Mouse (Mus musculus): ENCODE data around the gene Calm3.

Gene Calm3

GRCm38 (mm10) chr7:16893612-16894011 lies 30.3 kb downstream of the Calm3 start:
- H3K36me3 ChIP-seq (ENCODE audit: control insufficient read depth, insufficient read depth, low read length, poor library complexity, severe bottlenecking), result no peaks in the 10 kb centered on the region
- H3K27me3 ChIP-seq (ENCODE audit: control insufficient read depth, insufficient read depth, low read length, poor library complexity, severe bottlenecking), result peaks cover 1% of the 10 kb centered on the region; the same call in 1 of the 2 replicates
- DNase-seq (ENCODE audit: low read depth, low spot score), result no peak

- Histone ChIP-seq H3K36me3 (ENCODE audit: control insufficient read depth, insufficient read depth, low read length, poor library complexity, severe bottlenecking) (no peaks in the 10 kb centered on the region), H3K27me3 (ENCODE audit: control insufficient read depth, insufficient read depth, low read length, poor library complexity, severe bottlenecking) (no peaks in the 10 kb centered on the region)
- no peak for DNase-seq (ENCODE audit: low read depth, low spot score)
These were observed 31.6 kb downstream of the Calm3 start for GRCm38 (mm10) chr7:16892352-16892730.

GRCm38 (mm10) chr7:16891641-16892351 lies 32.1 kb downstream of the Calm3 start, which contains the start of gene Gng8:
Gene Gng8, plus strand, starts transcription at chr7:16891786.
- no peaks in the 10 kb centered on the region for H3K36me3 ChIP-seq (ENCODE audit: control insufficient read depth, insufficient read depth, low read length, poor library complexity, severe bottlenecking)
- DNase-seq (ENCODE audit: low read depth, low spot score), result peak; percentile 91

GRCm38 (mm10) chr7:16890944-16891343 lies 33.0 kb downstream of the Calm3 start:
- Histone ChIP-seq H3K36me3 (ENCODE audit: control insufficient read depth, insufficient read depth, low read length, poor library complexity, severe bottlenecking) (no peaks in the 10 kb centered on the region), H3K27me3 (ENCODE audit: control insufficient read depth, insufficient read depth, low read length, poor library complexity, severe bottlenecking) (no peaks in the 10 kb centered on the region)
- DNase-seq (ENCODE audit: low read depth, low spot score), result no peak

More at GRCm38 (mm10) chr7:16891641-16892351, 32.1 kb downstream of the Calm3 start, which contains the start of gene Gng8:
- no peaks in the 10 kb centered on the region for H3K27me3 ChIP-seq (ENCODE audit: control insufficient read depth, insufficient read depth, low read length, poor library complexity, severe bottlenecking)

- no peaks in the 10 kb centered on the region for H3K27me3 ChIP-seq (ENCODE audit: control insufficient read depth, insufficient read depth, low read length, poor library complexity, severe bottlenecking)
- no peak for DNase-seq (ENCODE audit: low read depth, low spot score)
- H3K36me3 ChIP-seq (ENCODE audit: control insufficient read depth, insufficient read depth, low read length, poor library complexity, severe bottlenecking), result no peaks in the 10 kb centered on the region
These were observed 33.4 kb downstream of the Calm3 start for GRCm38 (mm10) chr7:16890536-16890935.

GRCm38 (mm10) chr7:16885905-16886304 lies 38.0 kb downstream of the Calm3 start:
- DNase-seq (ENCODE audit: low read depth, low spot score), result no peak
- Histone ChIP-seq H3K27me3 (ENCODE audit: control insufficient read depth, insufficient read depth, low read length, poor library complexity, severe bottlenecking) (no peaks in the 10 kb centered on the region), H3K36me3 (ENCODE audit: control insufficient read depth, insufficient read depth, low read length, poor library complexity, severe bottlenecking) (no peaks in the 10 kb centered on the region)

GRCm38 (mm10) chr7:16885271-16885776 lies 38.6 kb downstream of the Calm3 start:
- no peaks in the 10 kb centered on the region for H3K36me3 ChIP-seq (ENCODE audit: control insufficient read depth, insufficient read depth, low read length, poor library complexity, severe bottlenecking)
- no peaks in the 10 kb centered on the region for H3K27me3 ChIP-seq (ENCODE audit: control insufficient read depth, insufficient read depth, low read length, poor library complexity, severe bottlenecking)
- DNase-seq (ENCODE audit: low read depth, low spot score), result no peak

- H3K36me3 ChIP-seq (ENCODE audit: control insufficient read depth, insufficient read depth, low read length, poor library complexity, severe bottlenecking), result no peaks in the 10 kb centered on the region
- DNase-seq (ENCODE audit: low read depth, low spot score), result no peak
- H3K27me3 ChIP-seq (ENCODE audit: control insufficient read depth, insufficient read depth, low read length, poor library complexity, severe bottlenecking), result no peaks in the 10 kb centered on the region
These were observed 39.6 kb downstream of the Calm3 start for GRCm38 (mm10) chr7:16884334-16884733.

GRCm38 (mm10) chr7:16883162-16883561 lies 40.8 kb downstream of the Calm3 start:
- DNase-seq (ENCODE audit: low read depth, low spot score), result no peak
- H3K36me3 ChIP-seq (ENCODE audit: control insufficient read depth, insufficient read depth, low read length, poor library complexity, severe bottlenecking), result no peaks in the 10 kb centered on the region
- H3K27me3 ChIP-seq (ENCODE audit: control insufficient read depth, insufficient read depth, low read length, poor library complexity, severe bottlenecking), result no peaks in the 10 kb centered on the region

GRCm38 (mm10) chr7:16880615-16881014 lies 43.3 kb downstream of the Calm3 start:
- H3K27me3 ChIP-seq (ENCODE audit: control insufficient read depth, insufficient read depth, low read length, poor library complexity, severe bottlenecking), result no peaks in the 10 kb centered on the region
- H3K36me3 ChIP-seq (ENCODE audit: control insufficient read depth, insufficient read depth, low read length, poor library complexity, severe bottlenecking), result no peaks in the 10 kb centered on the region
- no peak for DNase-seq (ENCODE audit: low read depth, low spot score)

GRCm38 (mm10) chr7:16879796-16880547 lies 43.9 kb downstream of the Calm3 start:
- Histone ChIP-seq H3K36me3 (ENCODE audit: control insufficient read depth, insufficient read depth, low read length, poor library complexity, severe bottlenecking) (no peaks in the 10 kb centered on the region), H3K27me3 (ENCODE audit: control insufficient read depth, insufficient read depth, low read length, poor library complexity, severe bottlenecking) (no peaks in the 10 kb centered on the region)
- no peak for DNase-seq (ENCODE audit: low read depth, low spot score)

- DNase-seq (ENCODE audit: low read depth, low spot score), result no peak
- Histone ChIP-seq H3K36me3 (ENCODE audit: control insufficient read depth, insufficient read depth, low read length, poor library complexity, severe bottlenecking) (no peaks in the 10 kb centered on the region), H3K27me3 (ENCODE audit: control insufficient read depth, insufficient read depth, low read length, poor library complexity, severe bottlenecking) (no peaks in the 10 kb centered on the region)
These were observed 46.2 kb downstream of the Calm3 start for GRCm38 (mm10) chr7:16877717-16878116.

GRCm38 (mm10) chr7:16876608-16877007 lies 47.3 kb downstream of the Calm3 start:
- Histone ChIP-seq H3K27me3 (ENCODE audit: control insufficient read depth, insufficient read depth, low read length, poor library complexity, severe bottlenecking) (no peaks in the 10 kb centered on the region), H3K36me3 (ENCODE audit: control insufficient read depth, insufficient read depth, low read length, poor library complexity, severe bottlenecking) (peaks cover 1% of the 10 kb centered on the region; the same call in 1 of the 2 replicates)
- no peak for DNase-seq (ENCODE audit: low read depth, low spot score)

- no peaks in the 10 kb centered on the region for H3K27me3 ChIP-seq (ENCODE audit: control insufficient read depth, insufficient read depth, low read length, poor library complexity, severe bottlenecking)
- DNase-seq (ENCODE audit: low read depth, low spot score), result no peak
- peaks cover 1% of the 10 kb centered on the region for H3K36me3 ChIP-seq (ENCODE audit: control insufficient read depth, insufficient read depth, low read length, poor library complexity, severe bottlenecking)
These were observed 47.9 kb downstream of the Calm3 start for GRCm38 (mm10) chr7:16876006-16876405.

GRCm38 (mm10) chr7:16875326-16875725 lies 48.6 kb downstream of the Calm3 start:
- Histone ChIP-seq H3K36me3 (ENCODE audit: control insufficient read depth, insufficient read depth, low read length, poor library complexity, severe bottlenecking) (peaks cover 7% of the 10 kb centered on the region), H3K27me3 (ENCODE audit: control insufficient read depth, insufficient read depth, low read length, poor library complexity, severe bottlenecking) (no peaks in the 10 kb centered on the region)
- no peak for DNase-seq (ENCODE audit: low read depth, low spot score)

- no peaks in the 10 kb centered on the region for H3K27me3 ChIP-seq (ENCODE audit: control insufficient read depth, insufficient read depth, low read length, poor library complexity, severe bottlenecking)
- no peak for DNase-seq (ENCODE audit: low read depth, low spot score)
- H3K36me3 ChIP-seq (ENCODE audit: control insufficient read depth, insufficient read depth, low read length, poor library complexity, severe bottlenecking), result peaks cover 9% of the 10 kb centered on the region
These were observed 48.8 kb downstream of the Calm3 start, which contains the start of gene Dact3 for GRCm38 (mm10) chr7:16875310-16875325. Gene Dact3, plus strand, starts transcription at chr7:16875317.

Data from splenic B cell, adult 2 months (primary cell).